Mouse (Mus musculus) activated CD4-positive, CD25-positive, alpha-beta regulatory T cell, adult 4 months (primary cell): ENCODE data around the gene Usp51. TPM values are rescaled to one million over a fixed set of nuclear protein-coding genes. Genes with fewer than 3 reads are reported as not detected.
A peak's percentile ranks its signal among the peaks of the same experiment; 100 is the strongest.
"Not testable (repeated sequence)": the region's sequence is repeated elsewhere in the genome, so short reads cannot be mapped to it uniquely, and the experiment has no call there.

Experiments used
- ATAC-seq: one replicate; pipeline ENCODE4 v1.8.0; 2017
- polyA plus RNA-seq, 2 experiments: library from polyadenylated mRNA; unstranded; fragments of 100-300 nt; shearing (Covaris generic); gene quantifications; one replicate each; pipeline ENCODE4 v1.2.1; 2017

Gene Usp51
- not detected for polyA plus RNA-seq

- no peak for ATAC-seq
These were observed at the start of gene Usp51 for GRCm38 (mm10) chrX:153006387-153006841. TSS of gene Usp51 (plus strand) at chrX:153006469.

- ATAC-seq: no peak
These were observed 36.7 kb upstream of the Usp51 start for GRCm38 (mm10) chrX:152969606-152970005.

- peak; percentile 46 for ATAC-seq
These were observed 32.6 kb upstream of the Usp51 start for GRCm38 (mm10) chrX:152973476-152974203.

GRCm38 (mm10) chrX:152974204-152974661, 32.0 kb upstream of the Usp51 start:
- peak; percentile 36 for ATAC-seq

- ATAC-seq: no peak
These were observed 29.7 kb upstream of the Usp51 start for GRCm38 (mm10) chrX:152976538-152976937.

- ATAC-seq: no peak
These were observed 21.3 kb upstream of the Usp51 start for GRCm38 (mm10) chrX:152985009-152985408.

- ATAC-seq: not testable (repeated sequence)
These were observed 16.4 kb upstream of the Usp51 start for GRCm38 (mm10) chrX:152989852-152990251.

- not testable (repeated sequence) for ATAC-seq
These were observed 10.2 kb upstream of the Usp51 start for GRCm38 (mm10) chrX:152996105-152996504.

- ATAC-seq: peak; percentile 36
These were observed 884 bp downstream of the Usp51 start for GRCm38 (mm10) chrX:153007021-153007684.

GRCm38 (mm10) chrX:153007685-153008047, 1.4 kb downstream of the Usp51 start:
- ATAC-seq: no peak

GRCm38 (mm10) chrX:153025255-153025654, 19.0 kb downstream of the Usp51 start:
- not testable (repeated sequence) for ATAC-seq

GRCm38 (mm10) chrX:153025709-153026108, 19.4 kb downstream of the Usp51 start:
- ATAC-seq: not testable (repeated sequence)

GRCm38 (mm10) chrX:153031547-153031946, 25.3 kb downstream of the Usp51 start:
- not testable (repeated sequence) for ATAC-seq

GRCm38 (mm10) chrX:153037087-153037971, 31.1 kb downstream of the Usp51 start, which contains the start of gene Mageh1:
TSS of gene Mageh1 (minus strand) at chrX:153037575.
- ATAC-seq: peak; percentile 85

- peak; percentile 47 for ATAC-seq
These were observed 31.9 kb downstream of the Usp51 start for GRCm38 (mm10) chrX:153037972-153038744.

Other genes starting within 250 kb of the Usp51 start
- not detected for gene Shroom2, start 237.0 kb upstream of the Usp51 start, polyA plus RNA-seq
- gene Gpr143, start 224.5 kb upstream of the Usp51 start, polyA plus RNA-seq: not detected
- gene Mageh1, start 31.1 kb downstream of the Usp51 start, polyA plus RNA-seq: 1 to 10 TPM in 1 of 2 experiments, under 1 TPM in 1; 0.46 to 1.0 TPM
- not detected for gene Foxr2, start 112.3 kb downstream of the Usp51 start, polyA plus RNA-seq
- 1 to 10 TPM; 4.5 to 4.8 TPM for gene Rragb, start 133.5 kb downstream of the Usp51 start, polyA plus RNA-seq
- gene Klf8, start 231.0 kb downstream of the Usp51 start, polyA plus RNA-seq: under 1 TPM; 0.78 to 0.84 TPM